Mouse (Mus musculus) heart, embryonic 10.5 days (tissue): Measurements from ENCODE around the gene Psmb4. TPM values are rescaled to one million over a fixed set of nuclear protein-coding genes. Genes with fewer than 3 reads are reported as not detected.
"Not testable (repeated sequence)": the region's sequence is repeated elsewhere in the genome, so short reads cannot be mapped to it uniquely, and the experiment has no call there.

ENCODE experiments used
- DNase-seq: peaks from one replicate; pipeline ENCODE4 v3.0.0-alpha.2; 2017; ENCODE audit warnings: low spot score
- H3K27ac ChIP-seq: fragments of 300-500 bp; sonication (generic); 2 replicates; pipeline ENCODE4 v1.5.1; 2016; ENCODE audit warnings: mild to moderate bottlenecking
- H3K27me3 ChIP-seq: fragments of 300-500 bp; sonication (generic); 2 replicates; pipeline ENCODE4 v1.6.1; 2016; ENCODE audit warnings: mild to moderate bottlenecking; ENCODE audit not compliant: poor library complexity, insufficient read depth, severe bottlenecking
- H3K36me3 ChIP-seq: fragments of 300-500 bp; sonication (generic); 2 replicates; pipeline ENCODE4 v1.6.1; 2016; ENCODE audit warnings: mild to moderate bottlenecking, moderate library complexity
- H3K4me1 ChIP-seq: fragments of 300-500 bp; sonication (generic); 2 replicates; pipeline ENCODE4 v1.6.1; 2016; ENCODE audit warnings: mild to moderate bottlenecking
- H3K4me3 ChIP-seq: fragments of 300-500 bp; sonication (generic); 2 replicates; pipeline ENCODE4 v1.5.1; 2016; ENCODE audit warnings: mild to moderate bottlenecking, moderate library complexity
- H3K9me3 ChIP-seq: fragments of 300-500 bp; sonication (generic); 2 replicates; pipeline ENCODE4 v1.6.1; 2016; ENCODE audit warnings: mild to moderate bottlenecking, moderate library complexity
- WGBS: fragments of 180-500 bp; shearing (Covaris S2); methylation state at CpG from one replicate; pipeline ENCODE4 v1.1.7; 2016; 5-methylcytosine and 5-hydroxymethylcytosine counted together
- polyA plus RNA-seq: library from polyadenylated mRNA; unstranded; fragments of >200 nt; fragmentation: Nextera tagmentation; extraction: Ambion mirVana; gene quantifications from 2 replicates; pipeline ENCODE4 v1.2.1, GENCODE M21; 2016

Psmb4 gene
- 305 and 348 TPM in 2 replicates for polyA plus RNA-seq

GRCm38 (mm10) chr3:94886316-94887224 lies at the start of gene Psmb4:
Gene Psmb4, minus strand, starts transcription at chr3:94886961.
- Histone ChIP-seq H3K27ac (peak within 1 kb of the TSS; percentile 91), H3K4me1 (peaks cover 17% of the 10 kb centered on the region), H3K4me3 (peak within 1 kb of the TSS; percentile 91), H3K27me3 (no peaks in the 10 kb centered on the region), H3K36me3 (peaks cover 34% of the 10 kb centered on the region), H3K9me3 (no peaks in the 10 kb centered on the region)
- peak; percentile 96 for DNase-seq
- 1% methylated on average over 61 of the region's 61 CpGs for WGBS

- not testable (repeated sequence) for H3K27ac ChIP-seq, H3K36me3 ChIP-seq, H3K4me3 ChIP-seq, H3K27me3 ChIP-seq, H3K9me3 ChIP-seq
- WGBS: 71% methylated on average over 5 of the region's 5 CpGs
- peak; percentile 48 for DNase-seq
- peaks cover 29% of the 10 kb centered on the region for H3K4me1 ChIP-seq
These were observed 49.4 kb upstream of the Psmb4 start for GRCm38 (mm10) chr3:94936147-94936546.

- 86% methylated on average over 3 of the region's 3 CpGs for WGBS
- not testable (repeated sequence) for H3K27ac ChIP-seq, DNase-seq, H3K9me3 ChIP-seq, H3K36me3 ChIP-seq, H3K4me3 ChIP-seq, H3K27me3 ChIP-seq
- peaks cover 35% of the 10 kb centered on the region for H3K4me1 ChIP-seq
These were observed 48.6 kb upstream of the Psmb4 start for GRCm38 (mm10) chr3:94935332-94935731.

- H3K4me3 ChIP-seq, H3K27me3 ChIP-seq, DNase-seq, H3K36me3 ChIP-seq, H3K27ac ChIP-seq, H3K9me3 ChIP-seq: not testable (repeated sequence)
- 92% methylated on average over 3 of the region's 3 CpGs for WGBS
- peaks cover 30% of the 10 kb centered on the region for H3K4me1 ChIP-seq
These were observed 47.8 kb upstream of the Psmb4 start for GRCm38 (mm10) chr3:94934564-94934963.

- no CpG with 5 or more reads among the region's 2 CpGs for WGBS
- H3K27ac ChIP-seq, H3K36me3 ChIP-seq, H3K9me3 ChIP-seq, H3K27me3 ChIP-seq, DNase-seq, H3K4me3 ChIP-seq: not testable (repeated sequence)
- H3K4me1 ChIP-seq: peaks cover 30% of the 10 kb centered on the region
These were observed 46.8 kb upstream of the Psmb4 start for GRCm38 (mm10) chr3:94933604-94934003.

GRCm38 (mm10) chr3:94932809-94933564 lies 46.2 kb upstream of the Psmb4 start, which contains the start of gene Selenbp1:
Gene Selenbp1, plus strand, starts transcription at chr3:94933056.
- Histone ChIP-seq H3K4me1 (peaks cover 30% of the 10 kb centered on the region), H3K4me3 (peak within 1 kb of the TSS; percentile 47), H3K9me3 (no peaks in the 10 kb centered on the region), H3K27me3 (no peaks in the 10 kb centered on the region), H3K27ac (peak within 1 kb of the TSS; percentile 85), H3K36me3 (no peaks in the 10 kb centered on the region)
- WGBS: 22% methylated on average over 16 of the region's 16 CpGs
- DNase-seq: peak; percentile 95

GRCm38 (mm10) chr3:94932279-94932678 lies 45.5 kb upstream of the Psmb4 start:
- not testable (repeated sequence) for H3K27me3 ChIP-seq, DNase-seq, H3K9me3 ChIP-seq, H3K36me3 ChIP-seq, H3K4me3 ChIP-seq
- H3K27ac ChIP-seq: peak overlapping the region; percentile 85
- H3K4me1 ChIP-seq: peaks cover 27% of the 10 kb centered on the region
- WGBS: 51% methylated on average over 2 of the region's 2 CpGs

- DNase-seq, H3K4me3 ChIP-seq, H3K27ac ChIP-seq, H3K36me3 ChIP-seq, H3K27me3 ChIP-seq, H3K9me3 ChIP-seq: not testable (repeated sequence)
- peaks cover 27% of the 10 kb centered on the region for H3K4me1 ChIP-seq
- WGBS: 58% methylated on average over 10 of the region's 10 CpGs
These were observed 44.8 kb upstream of the Psmb4 start for GRCm38 (mm10) chr3:94931427-94932082.

GRCm38 (mm10) chr3:94930386-94931266 lies 43.9 kb upstream of the Psmb4 start:
- H3K4me3 ChIP-seq, H3K9me3 ChIP-seq, H3K27ac ChIP-seq, H3K36me3 ChIP-seq, H3K27me3 ChIP-seq, DNase-seq: not testable (repeated sequence)
- 38% methylated on average over 7 of the region's 7 CpGs for WGBS
- H3K4me1 ChIP-seq: peaks cover 30% of the 10 kb centered on the region

- H3K27me3 ChIP-seq, H3K36me3 ChIP-seq, H3K4me3 ChIP-seq, DNase-seq, H3K9me3 ChIP-seq, H3K27ac ChIP-seq: not testable (repeated sequence)
- 89% methylated on average over 4 of the region's 4 CpGs for WGBS
- peaks cover 30% of the 10 kb centered on the region for H3K4me1 ChIP-seq
These were observed 42.2 kb upstream of the Psmb4 start for GRCm38 (mm10) chr3:94928979-94929378.

- H3K4me1 ChIP-seq: peaks cover 11% of the 10 kb centered on the region
- not testable (repeated sequence) for H3K27ac ChIP-seq, H3K4me3 ChIP-seq, H3K9me3 ChIP-seq, H3K27me3 ChIP-seq, H3K36me3 ChIP-seq
- DNase-seq: peak; percentile 78
- 22% methylated on average over 4 of the region's 4 CpGs for WGBS
These were observed 39.6 kb upstream of the Psmb4 start for GRCm38 (mm10) chr3:94926301-94926736.

- Histone ChIP-seq H3K36me3 (no peaks in the 10 kb centered on the region), H3K4me1 (0 out of 2 replicates have a peak, but pooled peaks cover 3% of the 10 kb centered on the region), H3K9me3 (no peaks in the 10 kb centered on the region), H3K4me3 (no peak overlapping the region), H3K27me3 (no peaks in the 10 kb centered on the region), H3K27ac (no peak overlapping the region)
- 59% methylated on average over 8 of the region's 8 CpGs for WGBS
- no peak for DNase-seq
These were observed 37.9 kb upstream of the Psmb4 start for GRCm38 (mm10) chr3:94924688-94925087.
